Mouse (Mus musculus) heart, adult 2 months (tissue): Measurements from ENCODE around the gene Tlx2. TPM values are rescaled to one million over a fixed set of nuclear protein-coding genes. Genes with fewer than 3 reads are reported as not detected.

Source experiments
- DNase-seq, 2 experiments: peaks; one replicate each; pipeline ENCODE4 v3.0.0; 2021
- H3K27ac ChIP-seq: fragments of 200-600 bp; 2 replicates; pipeline ENCODE4 v1.8.1; 2022
- H3K27me3 ChIP-seq: fragments of 200-500 bp; 2 replicates; pipeline ENCODE4 v1.6.1; 2012; ENCODE audit warnings: mild to moderate bottlenecking, low read length, inconsistent platforms, mixed read lengths; ENCODE audit not compliant: control insufficient read depth, insufficient read depth
- H3K36me3 ChIP-seq: fragments of 200-500 bp; 2 replicates; pipeline ENCODE4 v1.6.1; 2012; ENCODE audit warnings: low read length, inconsistent platforms; ENCODE audit not compliant: control insufficient read depth, insufficient read depth
- H3K4me1 ChIP-seq: fragments of 200-500 bp; 2 replicates; pipeline ENCODE4 v1.6.1; 2011; ENCODE audit warnings: low read length; ENCODE audit not compliant: control insufficient read depth, insufficient read depth
- H3K4me3 ChIP-seq: fragments of 200-600 bp; 2 replicates; pipeline ENCODE4 v1.8.1; 2022
- H3K79me2 ChIP-seq: fragments of 200-500 bp; replicated peaks from 2 replicates; pipeline ENCODE4 v1.6.1; 2012; ENCODE audit warnings: mild to moderate bottlenecking, inconsistent platforms, low read length, moderate library complexity, mixed read lengths; ENCODE audit not compliant: control insufficient read depth, insufficient read depth
- H3K9ac ChIP-seq: fragments of 200-500 bp; 2 replicates; pipeline ENCODE4 v1.6.1; 2012; ENCODE audit warnings: low read depth, mild to moderate bottlenecking, control low read depth, inconsistent platforms, low read length, mixed read lengths
- CTCF ChIP-seq: fragments of 200-600 bp; IDR thresholded peaks from 2 replicates; pipeline ENCODE4 v1.8.1; 2022; ENCODE audit warnings: antibody characterized with exemption, mild to moderate bottlenecking, moderate library complexity
- EP300 ChIP-seq: fragments of 200-500 bp; IDR thresholded peaks from 2 replicates; pipeline ENCODE4 v1.6.1; 2011; ENCODE audit warnings: low read depth, low read length, control low read depth; ENCODE audit not compliant: insufficient read depth
- POLR2A ChIP-seq: fragments of 200-500 bp; IDR thresholded peaks from 2 replicates; pipeline ENCODE4 v1.6.1; 2011; ENCODE audit warnings: mild to moderate bottlenecking, low read depth, low read length, control low read depth; ENCODE audit not compliant: insufficient read depth
- WGBS: fragments of 180-500 bp; shearing (Covaris S2); methylation state at CpG from one replicate; pipeline ENCODE4 v1.1.7; 2018; 5-methylcytosine and 5-hydroxymethylcytosine counted together
- intact Hi-C: fragments of 180-260 bp; cut with DNase I; formaldehyde crosslinking; loops from one replicate; pipeline ENCODE4 v1.15.1; 2025
- polyA plus RNA-seq: library from polyadenylated mRNA; depleted of rRNA; stranded (reverse); fragments of >200 nt; gene quantifications from 2 replicates; pipeline ENCODE4 v1.2.3, GENCODE M21; 2012
- total RNA-seq, 2 experiments: library from RNA; stranded (reverse); gene quantifications; 2 replicates each; pipeline ENCODE4 v1.2.3; 2021

Tlx2 gene
- total and polyA plus RNA-seq, 3 experiments, result 0.14 TPM; not detected in 2

GRCm38 (mm10) chr6:83043993-83044392 lies 26.1 kb downstream of the Tlx2 start:
- Histone ChIP-seq H3K27ac (no peak overlapping the region), H3K4me3 (no peak overlapping the region), H3K9ac (no peak overlapping the region), H3K27me3 (no peaks in the 10 kb centered on the region; the same call in 1 of the 2 replicates), H3K4me1 (peaks cover 2% of the 10 kb centered on the region; the same call in 1 of the 2 replicates), H3K36me3 (no peaks in the 10 kb centered on the region), H3K79me2 (no peaks in the 10 kb centered on the region)
- TF ChIP-seq POLR2A (no peak), CTCF (no peak), EP300 (no peak)
- no peak for DNase-seq
- WGBS, result 93% methylated on average over 5 of the region's 5 CpGs
- intact Hi-C loops, result no loop called here

GRCm38 (mm10) chr6:83043561-83043960 lies 26.5 kb downstream of the Tlx2 start:
- peaks cover 3% of the 10 kb centered on the region; the same call in 1 of the 2 replicates for H3K4me1 ChIP-seq
- no peaks in the 10 kb centered on the region for H3K27me3 ChIP-seq
- intact Hi-C loops, result no loop called here

GRCm38 (mm10) chr6:83040601-83041000 lies 29.5 kb downstream of the Tlx2 start:
- Histone ChIP-seq H3K4me1 (peaks cover 3% of the 10 kb centered on the region; the same call in 1 of the 2 replicates), H3K79me2 (no peaks in the 10 kb centered on the region), H3K27me3 (no peaks in the 10 kb centered on the region), H3K9ac (no peak overlapping the region), H3K36me3 (no peaks in the 10 kb centered on the region), H3K27ac (no peak overlapping the region), H3K4me3 (no peak overlapping the region)
- intact Hi-C loops, result no loop called here
- WGBS, result 80% methylated on average over 5 of the region's 5 CpGs
- DNase-seq, result peak in 1 of 2 experiments; percentile 2
- TF ChIP-seq POLR2A (no peak), EP300 (no peak), CTCF (no peak)

More at GRCm38 (mm10) chr6:83043561-83043960, 26.5 kb downstream of the Tlx2 start:
- H3K36me3 ChIP-seq, result no peaks in the 10 kb centered on the region
- no peak overlapping the region for H3K4me3 ChIP-seq
- TF ChIP-seq EP300 (no peak), POLR2A (no peak), CTCF (no peak)
- no peak overlapping the region for H3K9ac ChIP-seq
- DNase-seq, result no peak
- 80% methylated on average over 6 of the region's 6 CpGs for WGBS
- H3K79me2 ChIP-seq, result no peaks in the 10 kb centered on the region
- H3K27ac ChIP-seq, result no peak overlapping the region

- H3K27ac ChIP-seq, result no peak overlapping the region
- no peaks in the 10 kb centered on the region for H3K36me3 ChIP-seq
- H3K4me3 ChIP-seq, result peak overlapping the region; percentile 19
- H3K4me1 ChIP-seq, result 0 out of 2 replicates have a peak, but pooled peaks cover 1% of the 10 kb centered on the region
- no peak for TF ChIP-seq CTCF
- TF ChIP-seq POLR2A, result no peak
- no peak for TF ChIP-seq EP300
- 14% methylated on average over 24 of the region's 24 CpGs for WGBS
- H3K9ac ChIP-seq, result peak overlapping the region; percentile 19; the same call in 1 of the 2 replicates
- intact Hi-C loops, result no loop called here
- DNase-seq, result peak; percentile 92 to 94
- no peaks in the 10 kb centered on the region for H3K79me2 ChIP-seq
- no peaks in the 10 kb centered on the region for H3K27me3 ChIP-seq
These were observed 31.5 kb downstream of the Tlx2 start for GRCm38 (mm10) chr6:83038496-83039012.

- no peaks in the 10 kb centered on the region for H3K36me3 ChIP-seq
- H3K79me2 ChIP-seq, result no peaks in the 10 kb centered on the region
- no peak for DNase-seq
- H3K4me3 ChIP-seq, result no peak overlapping the region
- H3K27ac ChIP-seq, result no peak overlapping the region
- H3K4me1 ChIP-seq, result 0 out of 2 replicates have a peak, but pooled peaks cover 1% of the 10 kb centered on the region
- no peak overlapping the region for H3K9ac ChIP-seq
- intact Hi-C loops, result no loop called here
- H3K27me3 ChIP-seq, result no peaks in the 10 kb centered on the region
- 81% methylated on average over 8 of the region's 8 CpGs for WGBS
- TF ChIP-seq CTCF, result no peak
- no peak for TF ChIP-seq EP300
- no peak for TF ChIP-seq POLR2A
These were observed 32.9 kb downstream of the Tlx2 start for GRCm38 (mm10) chr6:83037188-83037587.

GRCm38 (mm10) chr6:83034463-83035055 lies 35.5 kb downstream of the Tlx2 start:
- Histone ChIP-seq H3K79me2 (no peaks in the 10 kb centered on the region), H3K27me3 (no peaks in the 10 kb centered on the region), H3K4me1 (0 out of 2 replicates have a peak, but pooled peaks cover 1% of the 10 kb centered on the region), H3K36me3 (no peaks in the 10 kb centered on the region), H3K27ac (peak overlapping the region; percentile 73), H3K4me3 (peak overlapping the region; percentile 85), H3K9ac (peak overlapping the region; percentile 55)
- no peak for TF ChIP-seq CTCF
- no peak for TF ChIP-seq POLR2A
- no peak for TF ChIP-seq EP300
- peak in 1 of 2 experiments; percentile 6 for DNase-seq
- WGBS, result 48% methylated on average over 5 of the region's 5 CpGs
- intact Hi-C loops, result no loop called here
